Mouse (Mus musculus): ENCODE measurements at regions not wholly inside any gene's neighbourhood (a gene's known extent, or its start where the extent isn't known, plus 50 kb on each side); places are given as distances from the start of the nearest gene placed in this dataset.

GRCm38 (mm10) chr11:48588833-48589649 lies 211.1 kb upstream of the Rack1 start:
- TF ChIP-seq CTCF (IDR thresholded peaks at IDR 0.05; ENCODE audit: extremely low read depth, insufficient read depth, insufficient read length, insufficient replicate concordance), result peak; percentile 29; the same call in 1 of the 2 replicates
- TF ChIP-seq POLR2A (IDR thresholded peaks at IDR 0.05; ENCODE audit: low read depth, low read length), result no peak

All from spleen, adult 2 months (tissue).